Mouse (Mus musculus): ENCODE measurements at regions not wholly inside any gene's neighbourhood (a gene's known extent, or its start where the extent isn't known, plus 50 kb on each side); places are given as distances from the start of the nearest gene placed in this dataset.

DNA sequence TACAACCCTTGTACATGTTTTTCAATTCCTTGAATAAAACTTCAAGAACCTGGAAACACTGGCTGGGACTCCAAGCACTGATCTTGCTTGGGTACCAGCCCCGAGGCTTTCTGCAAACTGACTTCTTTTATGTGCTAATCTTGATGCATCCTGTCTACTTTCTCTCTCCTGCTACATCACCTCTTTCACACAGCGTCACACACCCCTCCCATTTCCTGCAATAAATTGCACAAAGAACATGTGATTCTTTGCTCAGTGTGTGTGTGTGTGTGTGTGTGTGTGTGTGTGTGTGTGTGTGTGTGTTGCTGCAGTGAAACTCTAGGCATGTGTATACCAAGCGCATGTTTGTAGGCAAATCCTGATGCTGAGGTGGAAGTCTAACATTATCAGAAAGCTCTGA, 487.7 kb upstream of the Hs6st1 start:
- TF ChIP-seq CTCF (IDR thresholded peaks at IDR 0.05; ENCODE audit: insufficient read depth, low read depth, low read length) = no peak
- no peak for TF ChIP-seq POLR2A (IDR thresholded peaks at IDR 0.05; ENCODE audit: insufficient read depth, low read depth, low read length)

All from olfactory bulb, adult 2 months (tissue).